Mouse (Mus musculus): Measurements from ENCODE around the gene Dhcr7.

The Dhcr7 gene

DNA sequence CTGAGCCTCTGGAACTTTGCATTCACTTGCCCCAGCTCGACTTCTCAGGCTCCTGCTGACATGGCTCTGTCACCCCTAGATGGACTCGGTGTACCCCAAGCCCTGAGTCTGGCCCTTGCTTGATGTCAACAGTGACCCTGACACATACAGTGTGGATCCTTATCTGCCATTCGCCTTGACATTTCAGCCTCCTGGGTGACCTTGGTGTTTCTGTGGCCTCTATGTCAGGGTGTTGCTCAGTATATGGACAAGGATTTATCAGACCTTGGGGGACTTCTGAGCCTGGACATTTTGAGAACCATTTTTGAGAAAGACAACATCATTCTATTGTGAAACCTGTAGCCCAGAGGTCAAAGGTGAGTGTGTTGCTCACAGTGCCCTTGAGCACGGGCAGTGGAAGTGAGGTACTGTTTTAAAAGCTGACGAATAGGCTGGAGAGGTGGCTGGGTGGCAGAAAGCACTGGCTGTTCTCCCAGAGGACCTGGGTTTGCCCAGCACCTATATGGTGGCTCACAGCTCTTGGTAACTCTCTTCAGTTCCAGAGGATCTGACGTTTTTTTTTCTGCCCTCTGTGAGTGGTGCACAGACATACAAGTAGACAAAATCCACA, 10.7 kb downstream of the Dhcr7 start:
- DNase-seq (ENCODE audit: low spot score in 2 of 2): no peak

DNA sequence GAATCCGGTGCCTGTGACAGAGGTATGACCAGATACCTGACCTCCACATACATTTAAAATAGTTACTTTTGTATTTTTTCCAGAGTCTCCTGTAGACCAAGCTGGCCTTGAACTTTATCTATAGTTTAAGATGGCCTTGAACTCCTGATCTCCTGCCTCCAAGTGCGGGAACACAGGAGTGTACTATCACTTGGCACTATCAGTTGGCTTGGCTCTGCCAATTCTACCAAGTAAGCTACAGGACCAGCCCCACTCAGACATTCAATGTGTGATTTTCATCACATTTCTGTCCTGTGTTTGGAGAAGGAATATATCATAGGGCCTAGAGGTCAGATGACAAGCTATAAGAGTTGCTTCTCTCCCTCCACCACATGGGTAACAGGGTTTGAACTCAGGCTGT, 11.4 kb downstream of the Dhcr7 start:
- DNase-seq (ENCODE audit: low spot score in 2 of 2): no peak

DNA sequence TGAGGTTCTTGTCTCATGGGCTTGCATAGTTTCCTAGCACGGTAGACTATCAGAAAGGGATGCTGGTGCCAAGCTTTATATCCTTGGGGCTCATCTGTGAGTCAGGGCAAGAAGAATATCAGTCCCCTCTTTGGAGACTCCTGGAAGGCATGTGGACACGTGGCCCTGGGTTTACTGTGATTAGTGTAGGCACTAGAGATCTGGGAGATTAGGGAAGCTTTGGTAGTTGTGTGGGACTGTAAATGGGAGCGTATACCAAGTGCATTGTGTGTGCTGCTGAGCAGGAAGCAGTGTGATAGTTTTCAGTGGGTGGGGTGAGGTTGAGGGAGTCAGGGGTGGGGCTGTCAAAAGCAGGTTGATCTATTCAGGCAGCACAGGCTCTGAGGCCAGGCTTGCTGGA, 12.0 kb downstream of the Dhcr7 start:
- DNase-seq (ENCODE audit: low spot score in 2 of 2): no peak

DNA sequence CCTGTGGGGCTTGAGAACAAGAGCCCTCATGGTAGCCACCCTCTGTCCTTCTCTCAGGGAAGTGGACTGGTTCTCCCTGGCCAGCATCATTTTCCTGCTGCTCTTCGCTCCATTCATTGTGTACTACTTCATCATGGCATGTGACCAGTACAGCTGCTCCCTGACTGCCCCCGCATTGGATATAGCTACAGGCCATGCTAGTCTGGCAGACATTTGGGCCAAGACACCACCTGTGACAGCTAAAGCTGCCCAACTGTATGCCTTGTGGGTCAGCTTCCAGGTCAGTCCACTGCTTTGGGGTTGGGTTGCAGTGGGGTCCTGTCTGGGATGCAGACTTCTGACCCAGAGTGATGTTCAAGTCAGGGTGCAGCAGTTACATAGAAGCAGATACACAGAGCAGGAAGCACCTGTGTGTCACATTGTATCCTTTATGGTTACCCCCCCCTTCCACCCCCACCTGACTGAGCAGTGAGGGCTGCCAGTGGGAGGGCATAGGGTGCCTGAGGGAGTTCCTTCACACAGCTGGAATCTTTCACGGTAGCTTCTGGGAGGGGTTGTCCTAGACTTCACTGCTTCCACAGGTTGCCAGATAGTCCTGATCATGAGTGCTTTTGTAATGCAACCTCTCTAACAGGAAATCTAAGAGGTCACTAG, 14.9 kb downstream of the Dhcr7 start:
- no peak for DNase-seq (ENCODE audit: low spot score in 2 of 2)

DNA sequence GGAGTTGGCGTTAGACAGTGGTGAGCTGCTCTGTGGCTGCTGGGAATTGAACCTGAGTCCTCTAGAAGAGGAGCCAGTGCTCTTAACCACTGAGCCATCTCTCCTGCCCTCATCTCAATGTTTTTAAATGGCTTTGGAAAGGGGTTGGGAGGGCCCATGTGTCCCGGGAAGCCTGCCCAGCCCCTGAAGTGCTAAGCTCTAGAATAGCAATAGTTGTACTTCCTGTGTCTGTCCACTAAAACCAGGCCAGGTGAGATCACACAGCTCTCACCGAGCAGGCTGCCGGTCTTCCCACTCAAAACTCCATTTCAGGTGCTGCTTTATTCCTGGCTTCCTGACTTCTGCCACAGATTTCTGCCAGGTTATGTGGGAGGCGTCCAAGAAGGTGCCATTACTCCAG, 17.2 kb downstream of the Dhcr7 start:
- no peak for DNase-seq (ENCODE audit: low spot score in 2 of 2)

DNA sequence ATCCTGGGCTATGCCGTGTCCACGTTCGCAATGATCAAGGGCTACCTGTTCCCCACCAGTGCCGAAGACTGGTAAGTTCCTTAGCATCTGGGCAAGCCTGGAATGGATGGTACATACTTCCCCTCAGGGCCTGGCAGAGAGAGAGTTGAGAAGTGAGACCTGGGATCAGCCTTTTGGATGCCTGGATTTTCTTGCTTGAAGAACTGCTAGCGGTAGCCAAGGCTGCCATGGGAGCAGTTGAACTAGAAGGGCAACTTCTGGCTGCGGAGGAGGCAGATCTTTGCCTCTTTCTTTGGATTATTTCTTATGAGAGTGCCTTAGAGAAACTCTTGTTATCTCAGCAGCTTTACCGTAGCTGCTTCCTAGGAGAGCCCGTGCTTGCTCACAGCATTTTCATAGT, 18.4 kb downstream of the Dhcr7 start:
- no peak for DNase-seq (ENCODE audit: low spot score in 2 of 2)

DNA sequence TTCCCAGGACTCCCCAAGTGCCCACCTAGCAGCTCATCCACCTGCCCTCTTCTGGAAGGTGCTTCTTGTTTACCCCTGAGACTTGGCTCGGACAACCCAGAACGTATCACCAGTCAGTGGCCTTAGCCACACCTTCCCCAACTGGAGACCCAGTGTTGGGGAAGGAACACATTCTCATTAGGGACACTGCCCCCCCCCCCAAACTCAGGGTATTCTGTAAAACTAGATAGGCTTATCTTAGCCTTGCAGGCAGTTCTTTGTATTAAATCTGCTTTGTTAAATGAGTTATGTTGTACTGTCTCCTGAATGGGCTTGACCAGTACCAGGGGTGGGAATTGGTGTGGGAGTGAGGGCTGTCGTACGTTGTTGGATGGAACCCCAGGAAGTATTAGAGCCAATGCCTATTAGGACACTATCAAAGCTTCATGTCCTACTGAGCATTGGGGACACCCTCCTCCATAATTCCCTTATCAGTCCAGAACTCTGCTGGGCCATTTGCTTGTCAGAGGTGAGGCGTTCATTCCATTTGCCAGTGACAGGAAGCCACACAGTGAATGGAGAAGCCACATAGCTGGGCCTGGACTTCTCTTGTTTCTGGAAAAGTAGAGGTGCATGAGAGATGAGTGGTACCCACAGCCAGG, 25.3 kb downstream of the Dhcr7 start:
- DNase-seq (ENCODE audit: low spot score in 2 of 2): no peak

DNA sequence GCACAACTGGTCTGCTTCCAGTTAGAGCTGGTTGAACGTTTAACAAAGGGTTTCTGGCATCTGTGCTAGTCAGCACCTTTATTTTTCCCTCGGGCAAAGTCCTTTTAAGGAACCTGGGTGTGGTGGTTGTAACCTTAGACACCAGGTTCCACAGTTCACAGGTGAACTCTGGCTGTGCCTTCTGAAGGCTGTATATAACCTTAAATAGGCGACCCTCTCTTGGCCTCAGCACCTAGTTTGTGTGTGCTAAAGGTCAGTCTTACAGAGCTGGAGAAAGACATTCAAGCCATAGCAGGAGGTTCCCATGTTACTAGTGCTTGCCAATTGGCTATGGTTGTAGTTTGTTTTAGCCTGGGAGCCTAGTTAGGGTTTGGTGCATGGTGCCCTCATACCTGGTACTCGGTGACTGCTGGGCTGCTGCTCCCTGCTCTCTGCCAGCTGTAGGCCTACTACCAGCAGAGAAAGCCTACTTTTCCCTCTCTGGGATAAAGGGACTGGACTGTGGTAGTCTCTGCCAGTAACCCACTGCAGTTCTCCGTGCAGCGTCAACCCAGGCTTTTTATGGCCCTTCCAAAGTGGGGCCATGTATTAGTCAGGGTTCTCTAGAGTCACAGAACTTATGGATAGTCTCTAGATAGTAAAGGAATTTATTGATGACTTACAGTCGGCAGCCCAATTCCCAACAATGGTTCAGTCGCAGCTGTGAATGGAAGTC, 26.0 kb downstream of the Dhcr7 start:
- no peak for DNase-seq (ENCODE audit: low spot score in 2 of 2)

DNA sequence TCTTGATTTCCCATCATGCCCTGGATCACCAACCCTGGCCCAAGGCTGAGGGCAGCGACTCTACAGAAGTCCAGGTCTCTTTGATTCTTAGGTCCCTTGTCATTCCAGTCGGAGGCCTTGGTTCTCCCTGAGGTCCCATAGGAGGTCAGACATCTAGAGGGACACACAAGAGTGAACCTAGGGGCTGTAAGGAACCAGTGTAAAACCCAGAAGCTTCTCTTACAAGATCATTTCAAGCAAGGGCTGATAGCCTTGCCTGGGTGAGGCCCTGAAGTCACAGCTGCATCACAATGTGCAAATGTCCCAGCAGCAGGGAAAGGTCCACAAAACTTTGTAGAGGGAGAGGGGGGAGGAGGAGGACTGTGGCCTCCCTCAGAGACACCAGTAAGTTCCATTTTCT, 43.6 kb downstream of the Dhcr7 start, which contains the start of gene Gm498:
TSS of gene Gm498 (plus strand) at position 301 of the 400 bp plus-strand sequence.
- DNase-seq (ENCODE audit: low spot score in 2 of 2): no peak

DNA sequence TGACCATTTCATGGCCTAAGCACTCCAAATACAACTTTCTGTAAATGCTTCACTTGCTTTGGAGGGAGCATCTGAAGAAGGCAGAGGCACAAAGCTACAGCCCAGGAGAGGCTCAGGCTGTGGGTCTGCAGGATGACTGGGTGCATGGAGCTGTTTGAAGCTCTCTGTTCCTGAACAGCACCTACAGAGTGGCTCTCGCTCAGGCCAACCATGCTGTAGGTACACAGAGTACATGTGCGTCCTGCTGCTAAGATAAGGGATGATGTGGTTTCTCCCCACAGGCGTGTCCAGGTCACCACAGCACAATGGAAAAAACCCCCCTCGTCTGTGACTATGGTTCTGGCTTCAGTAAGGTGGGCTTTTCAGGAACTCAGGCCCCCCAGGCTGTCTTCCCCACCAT, 45.9 kb downstream of the Dhcr7 start:
- DNase-seq (ENCODE audit: low spot score in 2 of 2): no peak

DNA sequence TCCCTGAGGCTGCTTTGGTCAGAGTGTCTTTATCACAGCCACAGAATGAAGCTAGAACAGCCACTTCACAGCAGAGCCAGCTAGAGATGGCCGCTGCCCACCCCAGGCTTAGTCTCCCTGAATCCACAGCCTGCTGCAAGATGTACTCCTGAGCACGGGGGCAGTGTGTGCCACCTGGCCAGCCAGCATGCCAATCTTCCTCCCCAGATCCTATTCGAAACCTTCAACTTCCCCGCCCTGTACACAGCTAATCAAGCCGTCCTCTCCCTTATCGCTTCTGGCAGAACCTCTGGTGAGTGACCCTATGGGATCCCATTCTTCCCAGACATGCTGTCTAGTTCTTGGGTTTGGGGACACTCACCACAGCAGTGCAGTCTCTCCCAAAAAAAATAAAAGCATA, 60.8 kb downstream of the Dhcr7 start:
- no peak for DNase-seq (ENCODE audit: low spot score in 2 of 2)

DNA sequence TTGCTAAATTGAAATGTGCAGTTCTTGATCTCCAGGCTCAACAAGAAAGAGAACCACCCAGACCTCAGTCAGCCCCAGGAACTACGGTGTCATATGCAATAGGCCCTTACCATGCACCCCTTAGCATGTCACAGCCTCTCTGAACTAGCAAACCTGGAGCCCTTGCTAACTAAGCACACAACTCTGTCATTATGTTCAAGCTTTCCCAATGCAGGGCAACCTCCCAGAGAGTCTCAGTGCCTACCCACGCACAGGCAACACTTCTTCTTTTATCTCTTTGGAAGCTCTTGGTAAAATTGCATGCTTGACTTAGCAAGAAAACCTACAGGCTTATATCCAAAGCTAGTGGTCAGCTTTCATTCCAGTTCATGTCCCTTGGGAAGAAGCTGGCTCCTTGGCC, 68.2 kb downstream of the Dhcr7 start:
- peak; percentile 33 to 40 for DNase-seq (ENCODE audit: low spot score in 2 of 2)

DNA sequence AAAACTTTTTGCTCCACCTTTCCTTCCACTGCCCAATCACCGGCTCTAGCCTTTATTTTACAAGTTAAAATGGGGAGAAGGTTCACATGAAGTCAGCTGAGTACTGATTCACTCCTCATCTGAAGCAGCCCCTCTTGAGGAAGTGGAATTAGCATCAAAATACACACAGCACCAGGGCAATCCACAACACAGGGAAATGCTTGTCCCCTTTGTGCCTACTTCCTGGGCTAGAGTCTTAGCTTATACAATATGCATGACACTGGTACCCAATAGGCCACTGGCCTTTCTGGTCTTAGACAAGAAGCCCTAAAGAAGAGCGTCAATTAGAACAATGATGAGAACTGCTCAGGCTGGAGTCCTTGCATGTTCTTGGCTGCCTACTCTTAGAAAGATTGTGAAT, 69.4 kb downstream of the Dhcr7 start:
- DNase-seq (ENCODE audit: low spot score in 2 of 2): no peak
